Mouse (Mus musculus) embryo, embryonic 11.5 days (tissue): ENCODE results near the gene Zranb3.

ENCODE experiments used
- DNase-seq: peaks from one replicate; pipeline ENCODE4 v3.0.0-alpha.2; 2012; ENCODE audit warnings: low read depth, low spot score

Zranb3 gene

GRCm38 (mm10) chr1:127945696-127946575, 156.9 kb downstream of the Zranb3 start:
- no peak for DNase-seq

- DNase-seq: no peak
Observed at GRCm38 (mm10) chr1:127943516-127943915, 159.3 kb downstream of the Zranb3 start.

DNA sequence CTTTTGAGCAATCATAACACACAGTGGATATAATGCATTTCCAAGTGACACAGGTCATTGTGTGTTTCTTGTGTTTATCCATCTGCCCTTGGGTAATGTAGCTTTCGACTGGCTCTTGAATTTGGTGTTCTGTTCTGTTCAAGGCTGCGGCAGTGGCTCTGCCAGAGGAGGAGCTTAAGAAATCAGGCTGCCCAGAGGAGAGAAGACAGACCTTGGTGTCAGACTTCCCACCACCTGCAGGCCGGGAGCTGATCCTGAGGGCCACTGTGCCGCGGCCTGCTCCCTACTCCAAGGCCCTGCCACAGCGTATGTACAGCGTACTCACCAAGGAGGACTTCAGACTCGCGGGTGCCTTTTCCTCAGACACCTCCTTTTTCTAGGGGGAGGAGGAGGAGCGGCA, 160.6 kb downstream of the Zranb3 start:
- no peak for DNase-seq

GRCm38 (mm10) chr1:127937277-127937676, 165.6 kb downstream of the Zranb3 start:
- no peak for DNase-seq

DNA sequence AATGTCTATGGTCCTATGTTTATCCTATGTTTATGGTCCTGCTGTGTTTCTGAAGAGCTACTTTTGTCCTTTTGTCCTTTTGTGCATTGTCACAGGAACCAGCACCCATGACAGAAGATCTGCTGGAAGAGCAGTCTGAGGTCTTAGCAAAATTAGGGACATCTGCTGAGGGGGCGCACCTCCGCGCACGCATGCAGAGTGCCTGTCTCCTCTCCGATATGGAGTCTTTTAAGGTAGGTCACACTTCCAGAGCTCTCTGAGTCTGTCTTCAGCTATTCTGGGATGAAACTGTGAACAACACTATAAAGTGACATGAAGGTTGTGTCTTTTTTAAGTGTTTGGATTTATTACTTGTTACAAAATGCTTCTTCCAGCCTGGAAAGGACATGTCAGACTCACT, 168.5 kb downstream of the Zranb3 start:
- DNase-seq: no peak

DNA sequence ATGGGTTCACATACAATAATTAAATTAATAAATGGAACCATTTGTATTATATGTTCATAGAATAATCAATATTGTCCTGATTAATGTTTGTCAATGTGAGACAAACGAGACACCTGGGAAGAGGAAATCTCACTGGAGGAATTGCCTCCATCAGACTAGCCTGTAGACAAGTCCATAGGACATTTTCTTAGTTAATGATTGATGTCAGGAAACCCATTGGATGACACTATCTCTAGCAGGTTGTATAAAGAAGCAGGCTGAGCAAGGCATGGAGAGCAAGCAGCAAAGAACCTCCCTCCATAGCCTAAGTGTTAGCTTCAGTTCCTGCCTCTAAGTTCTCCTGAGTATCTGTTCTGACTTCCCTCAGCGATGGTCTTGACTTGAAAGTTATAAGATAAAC, 169.4 kb downstream of the Zranb3 start:
- no peak for DNase-seq

GRCm38 (mm10) chr1:127915802-127916201, 187.0 kb downstream of the Zranb3 start:
- no peak for DNase-seq

- no peak for DNase-seq
Observed at GRCm38 (mm10) chr1:127915316-127915715, 187.5 kb downstream of the Zranb3 start.

DNA sequence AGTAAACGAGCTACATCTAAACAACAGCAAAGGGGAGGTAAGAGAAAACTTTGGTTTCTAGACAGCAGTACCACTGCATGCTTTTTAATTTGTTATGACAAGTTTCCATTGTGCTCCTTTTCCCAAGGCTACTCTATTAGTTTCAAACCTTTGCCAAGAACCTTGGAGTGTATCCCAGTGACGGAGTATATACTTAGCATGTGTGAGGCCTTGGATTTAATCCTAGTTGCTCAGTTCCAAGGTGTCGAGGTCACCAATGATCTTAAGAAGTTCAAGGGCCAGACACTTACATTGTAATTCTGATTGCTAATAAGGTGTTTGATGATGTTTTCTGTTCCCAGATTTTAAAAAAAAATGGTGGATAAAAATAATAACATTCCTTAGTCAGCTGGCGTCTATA, 189.7 kb downstream of the Zranb3 start:
- DNase-seq: no peak

- DNase-seq: no peak
Observed at GRCm38 (mm10) chr1:127904774-127905385, 198.0 kb downstream of the Zranb3 start.
